Mouse (Mus musculus): ENCODE data around the gene Strip2.

GRCm38 (mm10) chr6:29904281-29904680 is 12.5 kb upstream of the Strip2 start:
- no peak for TF ChIP-seq CTCF (IDR thresholded peaks at IDR 0.05; ENCODE audit: low read depth, low read length)
- no peak for TF ChIP-seq GATA2 (IDR thresholded peaks at IDR 0.05; ENCODE audit: borderline replicate concordance, low read depth, low read length)
- TF ChIP-seq POLR2AphosphoS5 (IDR thresholded peaks at IDR 0.05; ENCODE audit: insufficient replicate concordance, low read depth, low read length), result no peak

All from G1E (cell line).